Mouse (Mus musculus) myocyte (in vitro differentiated cells): ENCODE measurements around the gene Hmgcs1. TPM values are rescaled to one million over a fixed set of nuclear protein-coding genes. Genes with fewer than 3 reads are reported as not detected.

ENCODE experiments used
- H3K27me3 ChIP-seq: one replicate; pipeline ENCODE4 v1.6.1; 2011; ENCODE audit not compliant: control insufficient read depth, insufficient read depth, insufficient read length
- H3K36me3 ChIP-seq: one replicate; pipeline ENCODE4 v1.6.1; 2011; ENCODE audit not compliant: control insufficient read depth, insufficient read depth
- H3K4me2 ChIP-seq: one replicate; pipeline ENCODE4 v1.6.1; 2011; ENCODE audit warnings: low read depth, control low read depth
- H3K4me3 ChIP-seq: one replicate; pipeline ENCODE4 v1.5.1; 2011; ENCODE audit warnings: mild to moderate bottlenecking, control low read depth, moderate library complexity
- H3K79me2 ChIP-seq: one replicate; pipeline ENCODE4 v1.6.1; 2011; ENCODE audit not compliant: control insufficient read depth, insufficient read depth
- H3ac ChIP-seq: one replicate; pipeline ENCODE4 v1.6.1; 2011; ENCODE audit not compliant: control insufficient read depth, insufficient read length
- CEBPB ChIP-seq: IDR thresholded peaks from 2 replicates; pipeline ENCODE4 v1.6.1; 2011; ENCODE audit warnings: mild to moderate bottlenecking, moderate library complexity; ENCODE audit not compliant: poor library complexity, insufficient read depth, severe bottlenecking
- E2F4 ChIP-seq: IDR thresholded peaks from one replicate; pipeline ENCODE4 v1.6.1; 2011; ENCODE audit warnings: mild to moderate bottlenecking, control low read depth, moderate library complexity; ENCODE audit not compliant: insufficient read depth
- MAX ChIP-seq: IDR thresholded peaks from one replicate; pipeline ENCODE4 v1.6.1; 2011; ENCODE audit warnings: low read depth, mild to moderate bottlenecking, control low read depth
- MYOD1 ChIP-seq, 3 experiments: IDR thresholded peaks; one replicate each; pipeline ENCODE4 v1.6.1; 2011; ENCODE audit warnings: control low read depth in 2 of 3, low read depth in 2 of 3, mild to moderate bottlenecking in 2 of 3, moderate library complexity in 1 of 3; ENCODE audit not compliant: insufficient read length in 2 of 3, control insufficient read depth in 1 of 3
- MYOG ChIP-seq, 3 experiments: IDR thresholded peaks; one replicate each; pipeline ENCODE4 v1.6.1; 2011; ENCODE audit warnings: control low read depth in 2 of 3, low read depth in 2 of 3, mild to moderate bottlenecking in 2 of 3; ENCODE audit not compliant: insufficient read length in 2 of 3, control insufficient read depth in 1 of 3, insufficient read depth in 1 of 3
- POLR2A ChIP-seq: IDR thresholded peaks from one replicate; pipeline ENCODE4 v1.6.1; 2011; ENCODE audit warnings: low read depth, mild to moderate bottlenecking, control low read depth, moderate library complexity; ENCODE audit not compliant: insufficient read length
- POLR2AphosphoS2 ChIP-seq: IDR thresholded peaks from one replicate; pipeline ENCODE4 v1.6.1; 2011; ENCODE audit warnings: low read depth, control low read depth; ENCODE audit not compliant: insufficient read length
- REST ChIP-seq: IDR thresholded peaks from one replicate; pipeline ENCODE4 v1.6.1; 2011; ENCODE audit warnings: mild to moderate bottlenecking, control low read depth, moderate library complexity; ENCODE audit not compliant: insufficient read depth, insufficient read length
- SRF ChIP-seq: IDR thresholded peaks from one replicate; pipeline ENCODE4 v1.6.1; 2011; ENCODE audit warnings: low read depth; ENCODE audit not compliant: control insufficient read depth, insufficient read length
- TCF12 ChIP-seq: IDR thresholded peaks from one replicate; pipeline ENCODE4 v1.6.1; 2011; ENCODE audit warnings: mild to moderate bottlenecking, control low read depth; ENCODE audit not compliant: poor library complexity, insufficient read depth, severe bottlenecking
- TCF3 ChIP-seq: IDR thresholded peaks from one replicate; pipeline ENCODE4 v1.6.1; 2011; ENCODE audit warnings: low read depth, control low read depth; ENCODE audit not compliant: insufficient read length
- USF1 ChIP-seq: IDR thresholded peaks from one replicate; pipeline ENCODE4 v1.6.1; 2011; ENCODE audit warnings: low read depth, mild to moderate bottlenecking, control low read depth, moderate library complexity
- polyA plus RNA-seq: library from polyadenylated mRNA; unstranded; fragments of >200 nt; fragmentation: generic; extraction: Trizol; gene quantifications from one replicate; pipeline ENCODE4 v1.2.1, GENCODE M21; 2012; ENCODE audit warnings: missing spikeins

The Hmgcs1 gene
- polyA plus RNA-seq, 1 experiment = 68.3 TPM

- no peak overlapping the region for H3ac ChIP-seq
- no peaks in the 10 kb centered on the region for H3K79me2 ChIP-seq
- no peaks in the 10 kb centered on the region for H3K27me3 ChIP-seq
- no peak for TF ChIP-seq TCF3
- TF ChIP-seq SRF = no peak
- no peak for TF ChIP-seq MAX
- TF ChIP-seq MYOG (IDR thresholded peaks at IDR 0.05; ENCODE audit: control insufficient read depth in 1 of 3, insufficient read depth in 1 of 3, insufficient read length in 2 of 3, low read depth in 2 of 3) = no peak
- H3K36me3 ChIP-seq = peaks cover under 1% of the 10 kb centered on the region
- H3K4me2 ChIP-seq = no peak overlapping the region
- no peak overlapping the region for H3K4me3 ChIP-seq
These were observed 65.0 kb downstream of the Hmgcs1 start for GRCm38 (mm10) chr13:119755141-119755547.

- Histone ChIP-seq H3ac (no peak within 1 kb of the TSS), H3K4me3 (no peak within 1 kb of the TSS), H3K27me3 (no peaks in the 10 kb centered on the region), H3K36me3 (peaks cover 6% of the 10 kb centered on the region), H3K4me2 (no peak within 1 kb of the TSS), H3K79me2 (no peaks in the 10 kb centered on the region)
- TF ChIP-seq POLR2A = no peak
- TF ChIP-seq E2F4 = no peak
- no peak for TF ChIP-seq USF1
- TF ChIP-seq CEBPB = no peak
- no peak for TF ChIP-seq POLR2AphosphoS2
- TF ChIP-seq MYOG (IDR thresholded peaks at IDR 0.05; ENCODE audit: control insufficient read depth in 1 of 3, insufficient read depth in 1 of 3, insufficient read length in 2 of 3, low read depth in 2 of 3) = no peak
- no peak for TF ChIP-seq MAX
- no peak for TF ChIP-seq TCF12
- TF ChIP-seq TCF3 = no peak
- TF ChIP-seq REST = no peak
- TF ChIP-seq SRF = no peak
- TF ChIP-seq MYOD1 (IDR thresholded peaks at IDR 0.05; ENCODE audit: control insufficient read depth in 1 of 3, insufficient read length in 2 of 3, low read depth in 2 of 3) = no peak
These were observed 65.7 kb downstream of the Hmgcs1 start, which contains the start of gene Nim1k for GRCm38 (mm10) chr13:119755681-119756471. Gene Nim1k (minus strand): TSS chr13:119755882.

GRCm38 (mm10) chr13:119756831-119757230 lies 66.7 kb downstream of the Hmgcs1 start:
- H3K27me3 ChIP-seq = no peaks in the 10 kb centered on the region
- H3K79me2 ChIP-seq = no peaks in the 10 kb centered on the region
- H3K36me3 ChIP-seq = peaks cover 16% of the 10 kb centered on the region
- no peak for TF ChIP-seq TCF12
- H3ac ChIP-seq = no peak overlapping the region
- no peak overlapping the region for H3K4me3 ChIP-seq
- H3K4me2 ChIP-seq = no peak overlapping the region

Other genes with a start within 250 kb of the Hmgcs1 start
- gene 4833420G17Rik, start 227.6 kb upstream of the Hmgcs1 start, polyA plus RNA-seq = 1.7 TPM
- 4.2 TPM for gene Tmem267, start 202.3 kb upstream of the Hmgcs1 start, polyA plus RNA-seq
- gene 3110070M22Rik, start 202.0 kb upstream of the Hmgcs1 start, polyA plus RNA-seq = 0.23 TPM
- not detected for gene Ccl28, start 66.6 kb upstream of the Hmgcs1 start, polyA plus RNA-seq
- 0.23 TPM for gene Nim1k, start 65.5 kb downstream of the Hmgcs1 start, polyA plus RNA-seq
- gene Zfp131, start 100.5 kb downstream of the Hmgcs1 start, polyA plus RNA-seq = 9.1 TPM
- not detected for gene AF067063, start 139.8 kb downstream of the Hmgcs1 start, polyA plus RNA-seq
- not detected for gene D13Ertd608e, start 145.6 kb downstream of the Hmgcs1 start, polyA plus RNA-seq
- not detected for gene Tcstv1, start 204.4 kb downstream of the Hmgcs1 start, polyA plus RNA-seq
- not detected for gene Gm21761, start 238.9 kb downstream of the Hmgcs1 start, polyA plus RNA-seq